Mouse (Mus musculus) kidney, embryonic 15.5 days (tissue): ENCODE measurements at regions not wholly inside any gene's neighbourhood (a gene's known extent, or its start where the extent isn't known, plus 50 kb on each side); places are given as distances from the start of the nearest gene placed in this dataset.

Experiments
- ATAC-seq: fragments of 200-750 bp; cut with Nextera tagmentation; replicated peaks from 2 replicates; pipeline ENCODE4 v1.8.0; 2017; ENCODE audit warnings: moderate TSS enrichment; ENCODE audit not compliant: low FRiP score
- H3K27ac ChIP-seq: fragments of 300-500 bp; sonication (generic); 2 replicates; pipeline ENCODE4 v1.5.1; 2015; ENCODE audit warnings: mild to moderate bottlenecking, inconsistent platforms
- H3K27me3 ChIP-seq: fragments of 300-500 bp; sonication (generic); 2 replicates; pipeline ENCODE4 v1.6.1; 2015; ENCODE audit warnings: inconsistent platforms
- H3K36me3 ChIP-seq: fragments of 300-500 bp; sonication (generic); 2 replicates; pipeline ENCODE4 v1.6.1; 2015; ENCODE audit warnings: inconsistent platforms
- H3K4me1 ChIP-seq: fragments of 300-500 bp; sonication (generic); 2 replicates; pipeline ENCODE4 v1.6.1; 2015; ENCODE audit warnings: inconsistent platforms
- H3K4me2 ChIP-seq: fragments of 300-500 bp; sonication (generic); 2 replicates; pipeline ENCODE4 v1.6.1; 2015; ENCODE audit warnings: moderate library complexity, mild to moderate bottlenecking, inconsistent platforms
- H3K4me3 ChIP-seq: fragments of 300-500 bp; sonication (generic); replicated peaks from 2 replicates; pipeline ENCODE4 v1.5.1; 2015; ENCODE audit warnings: mild to moderate bottlenecking, inconsistent platforms
- H3K9ac ChIP-seq: fragments of 300-500 bp; sonication (generic); 2 replicates; pipeline ENCODE4 v1.6.1; 2015; ENCODE audit warnings: mild to moderate bottlenecking, inconsistent platforms
- H3K9me3 ChIP-seq: fragments of 300-500 bp; sonication (generic); replicated peaks from 2 replicates; pipeline ENCODE4 v1.6.1; 2016; ENCODE audit warnings: inconsistent platforms
- WGBS: fragments of 180-500 bp; shearing (Covaris S2); methylation state at CpG from one replicate; pipeline ENCODE4 v1.1.7; 2015; ENCODE audit warnings: mixed read lengths; 5-methylcytosine and 5-hydroxymethylcytosine counted together

- Histone ChIP-seq H3K4me1 (0 out of 2 replicates have a peak, but pooled peaks cover 2% of the 10 kb centered on the region), H3K9me3 (no peaks in the 10 kb centered on the region), H3K4me2 (no peak overlapping the region), H3K4me3 (no peak overlapping the region), H3K27me3 (no peaks in the 10 kb centered on the region), H3K27ac (no peak overlapping the region), H3K9ac (no peak overlapping the region), H3K36me3 (peaks cover 28% of the 10 kb centered on the region)
- WGBS: 69% methylated on average over 3 of the region's 3 CpGs
- no peak for ATAC-seq
These were observed 217.5 kb downstream of the Ptprc start for GRCm38 (mm10) chr1:137958040-137958439.

- Histone ChIP-seq H3K27ac (0 out of 2 replicates have a peak overlapping the region, but pooled peaks have one; percentile 48), H3K36me3 (peaks cover 14% of the 10 kb centered on the region), H3K9me3 (no peaks in the 10 kb centered on the region), H3K27me3 (no peaks in the 10 kb centered on the region), H3K4me1 (peaks cover 6% of the 10 kb centered on the region), H3K4me2 (no peak overlapping the region), H3K9ac (no peak overlapping the region), H3K4me3 (no peak overlapping the region)
- WGBS: 49% methylated on average over 3 of the region's 3 CpGs
- no peak for ATAC-seq
These were observed 219.5 kb downstream of the Ptprc start for GRCm38 (mm10) chr1:137955993-137956392.

DNA sequence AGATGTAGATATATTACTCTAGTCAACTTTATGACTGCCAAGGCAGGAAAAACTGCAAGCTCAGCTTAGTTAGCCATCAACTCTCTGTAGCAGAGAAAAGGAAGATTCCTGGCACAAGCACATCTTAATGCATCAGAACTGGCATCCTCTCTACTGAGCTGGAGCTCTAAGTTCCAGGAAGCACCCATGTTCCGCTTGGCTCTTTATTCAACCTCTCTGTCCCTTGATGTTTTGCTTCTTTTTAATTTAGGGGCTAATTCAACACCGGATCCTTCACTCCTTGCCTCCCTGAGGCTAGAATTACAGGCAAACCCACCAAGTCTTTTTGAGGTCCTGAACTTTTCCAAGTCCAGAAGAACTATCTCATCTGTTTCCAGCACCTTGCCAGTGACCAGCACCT is 220.4 kb downstream of the Ptprc start:
- H3K4me1 ChIP-seq: peaks cover 6% of the 10 kb centered on the region
- WGBS: 45% methylated on average over 2 of the region's 2 CpGs
- H3K36me3 ChIP-seq: peaks cover 11% of the 10 kb centered on the region; the same call in 1 of the 2 replicates
- H3K27me3 ChIP-seq: no peaks in the 10 kb centered on the region
- peak overlapping the region; percentile 48; the same call in 1 of the 2 replicates for H3K27ac ChIP-seq
- no peaks in the 10 kb centered on the region for H3K9me3 ChIP-seq
- ATAC-seq: peak; percentile 80
- H3K4me3 ChIP-seq: no peak overlapping the region
- H3K9ac ChIP-seq: no peak overlapping the region
- H3K4me2 ChIP-seq: no peak overlapping the region

- H3K4me3 ChIP-seq: no peak overlapping the region
- no peak overlapping the region for H3K27ac ChIP-seq
- 49% methylated on average over 1 of the region's 1 CpGs for WGBS
- H3K36me3 ChIP-seq: peaks cover 16% of the 10 kb centered on the region
- peaks cover 6% of the 10 kb centered on the region for H3K4me1 ChIP-seq
- H3K4me2 ChIP-seq: no peak overlapping the region
- no peak overlapping the region for H3K9ac ChIP-seq
- no peak for ATAC-seq
- H3K27me3 ChIP-seq: no peaks in the 10 kb centered on the region
- H3K9me3 ChIP-seq: no peaks in the 10 kb centered on the region
These were observed 222.1 kb downstream of the Ptprc start for GRCm38 (mm10) chr1:137953369-137953768.

- H3K9me3 ChIP-seq: no peaks in the 10 kb centered on the region
- no peak overlapping the region for H3K4me3 ChIP-seq
- H3K4me2 ChIP-seq: no peak overlapping the region
- H3K9ac ChIP-seq: no peak overlapping the region
- H3K27me3 ChIP-seq: no peaks in the 10 kb centered on the region
- H3K27ac ChIP-seq: peak overlapping the region; percentile 63
- peak; percentile 66 for ATAC-seq
- H3K4me1 ChIP-seq: peaks cover 6% of the 10 kb centered on the region
- 63% methylated on average over 1 of the region's 1 CpGs for WGBS
- peaks cover 16% of the 10 kb centered on the region for H3K36me3 ChIP-seq
These were observed 222.7 kb downstream of the Ptprc start for GRCm38 (mm10) chr1:137952777-137953176.

GRCm38 (mm10) chr1:137947900-137948299 is 227.6 kb downstream of the Ptprc start:
- Histone ChIP-seq H3K4me3 (no peak overlapping the region), H3K9me3 (no peaks in the 10 kb centered on the region), H3K36me3 (peaks cover 30% of the 10 kb centered on the region), H3K4me2 (no peak overlapping the region), H3K27ac (no peak overlapping the region), H3K27me3 (no peaks in the 10 kb centered on the region), H3K4me1 (peaks cover 4% of the 10 kb centered on the region), H3K9ac (no peak overlapping the region)
- no peak for ATAC-seq
- WGBS: 67% methylated on average over 1 of the region's 1 CpGs

- no peaks in the 10 kb centered on the region for H3K27me3 ChIP-seq
- peaks cover 31% of the 10 kb centered on the region for H3K36me3 ChIP-seq
- WGBS: 84% methylated on average over 11 of the region's 11 CpGs
- ATAC-seq: no peak
- no peaks in the 10 kb centered on the region for H3K4me1 ChIP-seq
- no peak overlapping the region for H3K9ac ChIP-seq
- no peak overlapping the region for H3K4me2 ChIP-seq
- H3K9me3 ChIP-seq: no peaks in the 10 kb centered on the region
- no peak overlapping the region for H3K27ac ChIP-seq
- H3K4me3 ChIP-seq: no peak overlapping the region
These were observed 233.6 kb downstream of the Ptprc start for GRCm38 (mm10) chr1:137941776-137942522.

DNA sequence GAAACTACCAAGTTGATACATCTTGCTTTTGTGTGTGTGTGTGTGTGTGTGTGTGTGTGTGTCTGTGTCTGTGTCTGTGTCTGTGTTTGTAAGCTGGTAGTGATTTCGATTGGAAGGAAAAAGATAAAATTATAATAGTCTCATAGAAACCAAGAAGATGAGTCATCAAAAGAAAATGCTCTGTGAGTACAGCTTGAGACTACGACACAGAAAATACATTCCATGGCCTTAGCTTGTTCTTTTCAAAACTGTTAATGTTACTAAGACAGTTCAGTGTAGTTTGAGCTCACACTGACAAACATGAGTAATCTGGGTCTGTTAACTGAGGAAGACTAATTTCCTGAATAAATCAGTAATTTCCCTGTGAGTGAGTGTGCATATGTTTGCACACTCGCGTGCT is 239.8 kb downstream of the Ptprc start:
- Histone ChIP-seq H3K4me3 (no peak overlapping the region), H3K36me3 (peaks cover 45% of the 10 kb centered on the region), H3K27ac (no peak overlapping the region), H3K4me2 (no peak overlapping the region), H3K27me3 (no peaks in the 10 kb centered on the region), H3K4me1 (0 out of 2 replicates have a peak, but pooled peaks cover 2% of the 10 kb centered on the region), H3K9ac (no peak overlapping the region), H3K9me3 (no peaks in the 10 kb centered on the region)
- no peak for ATAC-seq
- 82% methylated on average over 4 of the region's 4 CpGs for WGBS

GRCm38 (mm10) chr1:137929764-137930163 is 245.7 kb downstream of the Ptprc start:
- peaks cover 20% of the 10 kb centered on the region for H3K4me1 ChIP-seq
- H3K27ac ChIP-seq: no peak overlapping the region
- no peak overlapping the region for H3K4me2 ChIP-seq
- no peaks in the 10 kb centered on the region for H3K9me3 ChIP-seq
- no peaks in the 10 kb centered on the region for H3K27me3 ChIP-seq
- no peak for ATAC-seq
- peaks cover 34% of the 10 kb centered on the region for H3K36me3 ChIP-seq
- 82% methylated on average over 3 of the region's 3 CpGs for WGBS
- H3K4me3 ChIP-seq: no peak overlapping the region
- no peak overlapping the region for H3K9ac ChIP-seq

DNA sequence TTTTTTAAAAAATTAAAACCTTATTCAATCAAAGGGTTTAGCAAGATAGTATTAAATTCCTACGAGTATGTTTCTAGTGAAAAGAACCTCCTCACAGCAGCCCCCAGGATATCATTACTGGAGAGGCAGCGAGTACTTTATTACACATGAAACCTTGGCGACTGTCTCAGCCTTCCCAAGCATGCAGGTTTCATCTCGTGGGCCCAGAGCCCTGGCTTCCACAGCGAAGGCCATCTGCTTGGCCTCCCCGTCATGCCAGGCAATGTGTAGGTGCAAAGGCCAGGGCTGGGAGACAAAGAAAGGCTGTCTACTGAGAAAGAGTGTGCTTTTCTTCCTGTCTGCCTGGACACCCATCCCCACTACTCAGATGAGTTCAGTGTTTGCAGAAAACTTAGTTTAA is 247.0 kb downstream of the Ptprc start:
- H3K36me3 ChIP-seq: peaks cover 28% of the 10 kb centered on the region
- H3K27me3 ChIP-seq: no peaks in the 10 kb centered on the region
- H3K27ac ChIP-seq: peak overlapping the region; percentile 77
- H3K4me1 ChIP-seq: peaks cover 20% of the 10 kb centered on the region
- H3K9me3 ChIP-seq: no peaks in the 10 kb centered on the region
- H3K4me3 ChIP-seq: no peak overlapping the region
- ATAC-seq: peak; percentile 57
- 27% methylated on average over 6 of the region's 6 CpGs for WGBS
- H3K9ac ChIP-seq: no peak overlapping the region
- H3K4me2 ChIP-seq: peak overlapping the region; percentile 47; the same call in 1 of the 2 replicates

DNA sequence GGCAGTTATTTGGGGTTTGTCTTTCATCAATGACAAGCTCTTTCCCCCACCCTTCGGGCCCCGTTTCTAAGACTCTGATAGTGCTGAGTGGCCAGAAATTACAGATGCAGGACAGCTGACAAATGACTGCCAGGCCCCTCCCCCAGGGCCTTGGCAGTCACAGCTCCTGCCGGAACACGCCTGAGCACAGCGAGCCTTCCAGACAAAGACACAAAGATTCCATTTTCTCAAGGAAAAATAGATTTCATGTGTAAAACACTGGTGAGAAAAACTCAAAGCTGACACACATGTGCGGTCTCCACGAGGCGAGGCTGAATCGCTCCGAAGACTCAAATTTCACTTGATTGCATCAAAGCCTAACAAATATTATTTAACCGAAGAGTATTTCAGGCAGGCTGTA is 247.6 kb downstream of the Ptprc start:
- H3K9ac ChIP-seq: 0 out of 2 replicates have a peak overlapping the region, but pooled peaks have one; percentile 26
- WGBS: 16% methylated on average over 11 of the region's 11 CpGs
- ATAC-seq: peak; percentile 92
- peaks cover 20% of the 10 kb centered on the region for H3K4me1 ChIP-seq
- H3K27me3 ChIP-seq: no peaks in the 10 kb centered on the region
- H3K36me3 ChIP-seq: peaks cover 25% of the 10 kb centered on the region
- peak overlapping the region; percentile 77 for H3K27ac ChIP-seq
- no peaks in the 10 kb centered on the region for H3K9me3 ChIP-seq
- peak overlapping the region; percentile 47 for H3K4me2 ChIP-seq
- H3K4me3 ChIP-seq: no peak overlapping the region; the same call in 1 of the 2 replicates

DNA sequence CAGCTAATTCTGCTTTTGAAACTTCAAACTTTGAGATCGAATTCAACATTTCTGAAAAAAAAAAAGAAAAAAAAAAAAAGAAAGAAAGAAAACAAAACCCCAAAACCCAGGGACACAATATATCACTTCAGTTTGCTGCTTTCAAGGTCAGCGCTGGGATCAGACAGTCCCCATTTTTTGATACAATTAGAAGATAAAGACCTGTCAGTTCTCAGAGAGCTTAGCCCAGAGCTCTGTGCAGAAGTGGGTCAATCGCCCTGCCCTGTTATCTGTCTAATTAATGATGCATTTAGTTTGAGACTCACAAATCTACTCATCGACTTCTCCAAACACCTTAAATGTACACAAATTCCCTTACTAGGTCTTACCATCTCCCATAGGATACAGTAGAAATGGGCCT is 249.2 kb downstream of the Ptprc start:
- Histone ChIP-seq H3K9ac (no peak overlapping the region), H3K4me2 (no peak overlapping the region), H3K36me3 (peaks cover 15% of the 10 kb centered on the region), H3K27me3 (no peaks in the 10 kb centered on the region), H3K4me3 (no peak overlapping the region), H3K4me1 (peaks cover 20% of the 10 kb centered on the region), H3K9me3 (no peaks in the 10 kb centered on the region), H3K27ac (no peak overlapping the region)
- no peak for ATAC-seq
- 39% methylated on average over 4 of the region's 4 CpGs for WGBS
